Mouse (Mus musculus) E14TG2a.4 (cell line): ENCODE data around the gene Zmym1.

ENCODE experiments used
- CTCF ChIP-seq: conservative IDR thresholded peaks from 2 replicates; pipeline ENCODE4 v1.5.1; 2014; ENCODE audit warnings: low read length
- NANOG ChIP-seq: IDR thresholded peaks from 2 replicates; pipeline ENCODE4 v1.6.1; 2014; ENCODE audit warnings: borderline replicate concordance, low read length, mixed read lengths
- POU5F1 ChIP-seq: IDR thresholded peaks from 2 replicates; pipeline ENCODE4 v1.6.1; 2014; ENCODE audit warnings: low read length, borderline replicate concordance

- TF ChIP-seq CTCF (no peak), POU5F1 (no peak), NANOG (no peak)
These were observed 55.6 kb downstream of the Zmym1 start for GRCm38 (mm10) chr4:127005113-127005936.
